Mouse (Mus musculus) bone marrow, adult 2 months (tissue): Measurements from ENCODE around the gene Plcg2.

Source experiments
- CTCF ChIP-seq: fragments of 200-500 bp; IDR thresholded peaks from 2 replicates; pipeline ENCODE4 v1.5.1; 2011; ENCODE audit warnings: low read length, control low read depth; ENCODE audit not compliant: control insufficient read depth, insufficient read depth
- POLR2A ChIP-seq: fragments of 200-500 bp; IDR thresholded peaks from 2 replicates; pipeline ENCODE4 v1.6.1; 2011; ENCODE audit warnings: low read depth, mild to moderate bottlenecking, control low read depth, low read length, borderline replicate concordance; ENCODE audit not compliant: control insufficient read depth

- TF ChIP-seq CTCF (no peak), POLR2A (no peak)
Measured at GRCm38 (mm10) chr8:117548453-117548852, 50.4 kb downstream of the Plcg2 start.
